21 mouse cellular contexts compared by ENCODE assay signal in the genomic region with DNA sequence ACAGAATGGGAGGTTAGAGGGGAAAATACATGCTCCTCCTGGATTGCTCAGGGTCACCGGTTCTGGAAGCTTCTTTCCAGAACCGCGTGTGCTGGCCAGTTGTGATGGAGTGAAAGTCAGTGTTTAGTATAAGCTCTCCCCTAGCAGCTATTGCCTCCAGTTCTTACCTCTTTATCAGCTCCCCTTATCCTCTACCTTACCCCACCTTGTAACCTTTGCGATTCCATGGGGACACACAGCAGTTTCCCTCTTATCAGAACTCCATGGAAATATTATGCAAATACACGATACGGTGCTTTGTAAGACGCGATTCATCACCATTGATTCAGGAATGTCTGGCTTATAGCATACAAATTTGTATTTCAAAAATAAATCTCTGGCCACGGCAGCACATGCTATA.
"Had no signal": no experiment of that assay in that cellular context is flagged by ENCODE, and none has a peak within 500 bp of the region (broad histone marks: within the 10 kb centered on the region; RNA-seq: fewer than 3 reads in every experiment).

No protein-coding gene starts in this region.

- H3K36me3 ChIP-seq: heart, embryonic 10.5 days; heart, embryonic 12.5 days; hindbrain, embryonic 13.5 days; hindbrain, embryonic 15.5 days; limb, embryonic 10.5 days; limb, embryonic 12.5 days; liver, embryonic 13.5 days had no signal

- H3K4me2 ChIP-seq: heart, embryonic 12.5 days; hindbrain, embryonic 13.5 days; hindbrain, embryonic 15.5 days; limb, embryonic 12.5 days; liver, embryonic 11.5 days; liver, embryonic 13.5 days had no signal

- H3K9ac ChIP-seq: heart, embryonic 12.5 days; hindbrain, embryonic 13.5 days; hindbrain, embryonic 15.5 days; limb, embryonic 12.5 days; liver, embryonic 13.5 days had no signal

- H3K4me1 ChIP-seq: limb, embryonic 10.5 days; limb, embryonic 12.5 days; liver, embryonic 13.5 days had no signal

- H3K9me3 ChIP-seq: heart, embryonic 10.5 days; hindbrain, embryonic 13.5 days; hindbrain, embryonic 15.5 days; limb, embryonic 10.5 days; limb, embryonic 12.5 days; liver, embryonic 13.5 days had no signal

- ATAC-seq: hindbrain, postnatal 0 days had no signal

- H3K27ac ChIP-seq: gastrocnemius, adult 2 months; heart, adult 2 months; heart, embryonic 10.5 days; hindbrain, postnatal 0 days; layer of hippocampus, adult 2 months; left cerebral cortex, adult 2 months; limb, embryonic 10.5 days; limb, embryonic 12.5 days; liver, embryonic 13.5 days had no signal

- H3K4me3 ChIP-seq: gastrocnemius, adult 2 months; heart, adult 2 months; heart, embryonic 10.5 days; heart, embryonic 12.5 days; hindbrain, embryonic 13.5 days; hindbrain, embryonic 15.5 days; layer of hippocampus, adult 2 months; left cerebral cortex, adult 2 months; limb, embryonic 10.5 days; limb, embryonic 12.5 days; liver, embryonic 13.5 days had no signal

- H3K27me3 ChIP-seq: hindbrain, embryonic 13.5 days; hindbrain, embryonic 15.5 days; limb, embryonic 12.5 days; liver, embryonic 13.5 days had no signal

- DNase-seq: gastrocnemius, adult 2 months; gastrocnemius, postnatal 10 days; gastrocnemius, postnatal 25 days; heart, adult 2 months; heart, postnatal 10 days; heart, postnatal 4 days; kidney, adult 18-20 months; kidney, adult 8-10 months; kidney, postnatal 25 days; liver; liver, embryonic 13.5 days had no signal
